Mouse (Mus musculus): ENCODE results near the gene Pnmal2.

GRCm38 (mm10) chr7:16945419-16945818, 937 bp downstream of the Pnmal2 start:
- TF ChIP-seq CTCF (IDR thresholded peaks at IDR 0.05; ENCODE audit: borderline replicate concordance, insufficient read depth, low read depth, low read length) (no peak), POLR2A (IDR thresholded peaks at IDR 0.05; ENCODE audit: borderline replicate concordance, insufficient read depth, low read length) (no peak)
